Mouse (Mus musculus): ENCODE data around the gene Ugt1a1. TPM values are rescaled to one million over a fixed set of nuclear protein-coding genes. Genes with fewer than 3 reads are reported as not detected.

The Ugt1a1 gene
- polyA plus RNA-seq, 1 experiment from 2014 or later: not detected

DNA sequence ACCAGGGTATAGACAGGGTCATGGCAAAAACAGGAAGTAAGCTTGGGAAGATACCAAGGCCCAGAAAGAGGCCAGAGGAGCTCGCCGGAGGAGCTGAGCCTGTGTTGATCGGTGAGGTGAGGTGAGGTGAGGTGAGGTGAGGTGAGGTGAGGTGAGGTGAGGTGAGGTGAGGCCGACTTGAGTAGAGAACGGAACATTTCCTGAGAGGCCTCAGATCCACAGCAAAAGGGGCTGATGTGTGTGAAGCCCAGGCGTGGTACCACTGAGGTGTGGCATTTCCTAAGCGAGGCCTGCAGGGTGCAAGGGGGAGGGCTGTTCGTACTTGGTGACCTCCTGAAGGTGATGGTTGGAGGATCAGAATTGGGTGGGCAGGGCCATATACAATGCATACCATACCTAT, 41.3 kb downstream of the Ugt1a1 start:
- no peak overlapping the region for H3K27ac ChIP-seq (replicated peaks)
- WGBS: 66% methylated on average over 8 of the region's 8 CpGs
- no peaks in the 10 kb centered on the region for H3K36me3 ChIP-seq
- H3K4me1 ChIP-seq: no peaks in the 10 kb centered on the region
- ATAC-seq (ENCODE audit: extremely low read depth, insufficient number of reproducible peaks, low FRiP score, low TSS enrichment): no peak
- H3K4me2 ChIP-seq: no peak overlapping the region
- H3K9ac ChIP-seq: no peak overlapping the region
- H3K4me3 ChIP-seq: no peak overlapping the region
- peaks cover 93% of the 10 kb centered on the region for H3K9me3 ChIP-seq
- no peaks in the 10 kb centered on the region for H3K27me3 ChIP-seq (replicated peaks)

GRCm38 (mm10) chr1:88253540-88253939, 41.8 kb downstream of the Ugt1a1 start:
- no peak for ATAC-seq (ENCODE audit: extremely low read depth, insufficient number of reproducible peaks, low FRiP score, low TSS enrichment)
- Histone ChIP-seq H3K9ac (no peak overlapping the region), H3K27me3 (replicated peaks) (no peaks in the 10 kb centered on the region), H3K4me3 (no peak overlapping the region), H3K4me2 (no peak overlapping the region), H3K9me3 (peaks cover 89% of the 10 kb centered on the region), H3K4me1 (no peaks in the 10 kb centered on the region), H3K27ac (replicated peaks) (no peak overlapping the region), H3K36me3 (no peaks in the 10 kb centered on the region)
- WGBS: 59% methylated on average over 6 of the region's 6 CpGs

DNA sequence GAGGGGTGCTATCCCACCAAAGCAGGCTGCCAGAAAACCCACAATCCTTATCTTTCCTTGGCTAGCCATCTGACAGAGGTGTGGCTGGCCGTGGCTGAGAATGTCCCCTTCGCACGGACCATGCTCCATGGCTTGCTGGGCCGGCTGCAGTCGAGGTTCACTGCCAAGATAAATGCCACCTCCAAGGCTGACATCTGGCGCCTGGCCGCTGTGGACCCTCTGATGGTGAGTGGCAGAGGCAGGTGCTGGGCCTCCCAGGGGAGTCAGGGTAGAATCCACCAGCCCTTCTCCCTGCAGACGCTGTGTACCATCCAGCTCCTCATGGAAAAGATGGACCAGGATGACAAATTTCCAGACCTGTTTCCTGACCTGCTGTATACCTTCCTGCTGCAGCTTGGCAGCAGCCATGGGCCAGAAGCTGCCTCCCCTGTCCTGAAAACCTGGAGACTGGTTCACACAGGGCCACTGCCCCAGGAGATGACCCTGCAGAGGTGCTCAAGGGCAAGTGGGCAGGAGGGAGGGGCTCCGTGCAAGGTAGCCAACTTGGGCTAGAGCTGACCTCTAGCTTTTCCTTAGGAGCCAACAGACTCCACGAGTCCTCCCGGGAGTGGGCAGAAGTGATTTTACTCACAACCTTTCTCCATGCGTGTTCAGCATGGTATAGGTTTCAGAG, 43.2 kb downstream of the Ugt1a1 start:
- peaks cover 75% of the 10 kb centered on the region for H3K9me3 ChIP-seq
- 75% methylated on average over 12 of the region's 12 CpGs for WGBS

GRCm38 (mm10) chr1:88255466-88255857, 43.7 kb downstream of the Ugt1a1 start:
- Histone ChIP-seq H3K4me2 (no peak overlapping the region), H3K27ac (replicated peaks) (no peak overlapping the region), H3K36me3 (peaks cover 12% of the 10 kb centered on the region), H3K4me1 (peaks cover 17% of the 10 kb centered on the region), H3K9me3 (peaks cover 69% of the 10 kb centered on the region), H3K27me3 (replicated peaks) (no peaks in the 10 kb centered on the region), H3K4me3 (no peak overlapping the region), H3K9ac (no peak overlapping the region)
- ATAC-seq (ENCODE audit: extremely low read depth, insufficient number of reproducible peaks, low FRiP score, low TSS enrichment): no peak
- WGBS: 55% methylated on average over 2 of the region's 2 CpGs

More for the DNA sequence above, 43.2 kb downstream of the Ugt1a1 start:
- peaks cover 12% of the 10 kb centered on the region for H3K4me1 ChIP-seq
- no peak overlapping the region for H3K9ac ChIP-seq
- H3K36me3 ChIP-seq: peaks cover 7% of the 10 kb centered on the region
- no peak for ATAC-seq (ENCODE audit: extremely low read depth, insufficient number of reproducible peaks, low FRiP score, low TSS enrichment)
- H3K4me3 ChIP-seq: no peak overlapping the region
- H3K27me3 ChIP-seq (replicated peaks): no peaks in the 10 kb centered on the region
- no peak overlapping the region for H3K27ac ChIP-seq (replicated peaks)
- no peak overlapping the region for H3K4me2 ChIP-seq

DNA sequence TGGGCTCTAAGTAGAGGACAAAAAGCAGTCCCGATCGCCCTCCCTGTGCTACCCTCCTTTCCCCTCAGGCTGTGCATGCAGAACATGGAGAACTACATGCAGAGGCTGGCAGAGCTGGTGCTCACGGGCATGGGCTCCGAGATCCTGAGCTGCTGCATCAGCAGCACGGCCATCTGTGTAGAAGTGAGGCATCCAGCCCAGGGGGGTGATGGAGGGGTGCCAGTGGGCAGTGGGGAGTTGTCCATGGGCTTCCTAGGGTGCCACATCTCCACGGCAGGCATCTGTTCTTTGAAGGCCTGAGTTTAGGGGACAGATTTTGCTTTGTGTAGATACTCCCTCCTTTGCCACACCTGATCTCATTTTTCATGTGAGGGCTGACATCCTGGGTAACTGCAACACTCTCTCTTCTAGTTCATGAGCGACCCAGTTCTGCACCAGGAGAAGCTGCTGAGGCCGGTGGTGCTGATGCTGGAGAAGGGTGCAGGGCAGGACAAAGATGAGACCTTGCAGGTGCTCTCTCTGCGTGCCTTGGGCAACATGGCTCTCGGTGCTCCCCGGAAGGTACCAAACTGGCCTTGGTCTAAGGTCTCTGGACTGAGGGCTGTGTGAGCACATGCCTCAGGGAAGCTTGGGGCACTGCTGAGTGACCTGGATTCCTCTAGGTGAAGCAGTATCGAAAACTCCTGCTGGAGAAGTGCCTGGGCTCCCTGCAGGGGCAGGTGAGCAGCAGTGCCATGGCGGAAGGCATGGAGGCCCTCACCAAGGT, 44.4 kb downstream of the Ugt1a1 start:
- H3K27ac ChIP-seq (replicated peaks): no peak overlapping the region
- ATAC-seq (ENCODE audit: extremely low read depth, insufficient number of reproducible peaks, low FRiP score, low TSS enrichment): no peak
- no peak overlapping the region for H3K9ac ChIP-seq
- peaks cover 17% of the 10 kb centered on the region for H3K4me1 ChIP-seq
- H3K4me2 ChIP-seq: no peak overlapping the region
- peaks cover 19% of the 10 kb centered on the region for H3K36me3 ChIP-seq
- WGBS: 72% methylated on average over 13 of the region's 13 CpGs
- no peaks in the 10 kb centered on the region for H3K27me3 ChIP-seq (replicated peaks)
- peaks cover 62% of the 10 kb centered on the region for H3K9me3 ChIP-seq
- H3K4me3 ChIP-seq: no peak overlapping the region

GRCm38 (mm10) chr1:88256886-88257663, 45.3 kb downstream of the Ugt1a1 start:
- no peak overlapping the region for H3K27ac ChIP-seq (replicated peaks)
- no peak for ATAC-seq (ENCODE audit: extremely low read depth, insufficient number of reproducible peaks, low FRiP score, low TSS enrichment)
- H3K9me3 ChIP-seq: peaks cover 56% of the 10 kb centered on the region
- WGBS: 68% methylated on average over 10 of the region's 10 CpGs
- H3K4me2 ChIP-seq: no peak overlapping the region
- H3K36me3 ChIP-seq: peaks cover 28% of the 10 kb centered on the region
- H3K4me1 ChIP-seq: peaks cover 21% of the 10 kb centered on the region
- H3K4me3 ChIP-seq: no peak overlapping the region
- no peak overlapping the region for H3K9ac ChIP-seq
- no peaks in the 10 kb centered on the region for H3K27me3 ChIP-seq (replicated peaks)

DNA sequence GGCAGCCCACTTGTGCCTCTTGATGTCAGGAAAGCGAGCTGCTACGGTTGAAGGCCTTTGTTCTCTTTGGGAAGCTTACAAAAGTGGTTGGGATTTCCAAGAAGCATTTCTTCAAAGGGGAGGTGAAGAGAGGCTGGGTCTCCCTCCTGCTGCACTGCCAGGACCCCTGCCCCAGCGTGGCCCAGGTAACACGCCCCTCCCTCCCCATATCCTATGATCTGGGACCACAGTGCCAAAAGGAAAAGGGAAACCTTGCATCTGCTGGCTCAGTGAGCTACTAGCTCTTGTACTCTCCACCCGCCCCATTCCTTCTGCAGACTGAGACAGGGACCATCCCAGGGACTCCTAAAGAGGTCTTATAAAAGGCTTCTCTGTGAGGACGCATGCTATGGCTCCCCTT, 45.9 kb downstream of the Ugt1a1 start:
- no peak overlapping the region for H3K4me2 ChIP-seq
- peaks cover 34% of the 10 kb centered on the region for H3K36me3 ChIP-seq
- no peaks in the 10 kb centered on the region for H3K27me3 ChIP-seq (replicated peaks)
- H3K9me3 ChIP-seq: peaks cover 50% of the 10 kb centered on the region
- no peak overlapping the region for H3K4me3 ChIP-seq
- H3K4me1 ChIP-seq: peaks cover 27% of the 10 kb centered on the region
- ATAC-seq (ENCODE audit: extremely low read depth, insufficient number of reproducible peaks, low FRiP score, low TSS enrichment): no peak
- no peak overlapping the region for H3K9ac ChIP-seq
- H3K27ac ChIP-seq (replicated peaks): no peak overlapping the region
- 73% methylated on average over 6 of the region's 6 CpGs for WGBS

DNA sequence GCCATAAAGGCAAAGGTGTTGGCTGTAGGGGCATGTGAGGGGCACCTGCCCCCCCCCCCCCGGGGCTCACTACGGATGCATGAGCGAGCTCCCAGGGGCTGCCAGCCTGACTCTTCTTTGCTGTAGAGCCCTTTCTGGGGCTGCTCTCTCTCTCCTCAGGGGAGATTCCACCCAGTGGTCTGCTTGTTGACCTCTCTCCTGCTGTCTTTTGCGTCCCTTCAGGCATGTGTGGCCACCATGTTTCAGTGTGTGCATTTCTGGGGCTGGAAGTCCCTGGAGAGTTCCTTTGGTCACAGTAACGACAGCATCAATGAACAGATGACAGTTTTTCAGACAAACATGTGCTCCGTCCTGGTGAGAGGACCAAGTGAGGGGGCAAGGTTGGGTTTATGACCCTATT, 46.6 kb downstream of the Ugt1a1 start:
- Histone ChIP-seq H3K4me1 (peaks cover 30% of the 10 kb centered on the region), H3K9ac (no peak overlapping the region), H3K27ac (replicated peaks) (no peak overlapping the region), H3K4me3 (no peak overlapping the region), H3K4me2 (no peak overlapping the region), H3K27me3 (replicated peaks) (no peaks in the 10 kb centered on the region), H3K36me3 (peaks cover 41% of the 10 kb centered on the region), H3K9me3 (peaks cover 43% of the 10 kb centered on the region)
- WGBS: 64% methylated on average over 6 of the region's 6 CpGs
- ATAC-seq (ENCODE audit: extremely low read depth, insufficient number of reproducible peaks, low FRiP score, low TSS enrichment): no peak

- ATAC-seq (ENCODE audit: extremely low read depth, insufficient number of reproducible peaks, low FRiP score, low TSS enrichment): no peak
- H3K27me3 ChIP-seq (replicated peaks): no peaks in the 10 kb centered on the region
- H3K4me3 ChIP-seq: no peak overlapping the region
- H3K27ac ChIP-seq (replicated peaks): no peak overlapping the region; the same call in 1 of the 2 replicates
- 60% methylated on average over 8 of the region's 8 CpGs for WGBS
- peaks cover 48% of the 10 kb centered on the region for H3K36me3 ChIP-seq
- peaks cover 30% of the 10 kb centered on the region for H3K4me1 ChIP-seq
- H3K9ac ChIP-seq: peak overlapping the region; percentile 0; the same call in 1 of the 2 replicates
- peaks cover 36% of the 10 kb centered on the region for H3K9me3 ChIP-seq
- no peak overlapping the region for H3K4me2 ChIP-seq
These were observed 47.3 kb downstream of the Ugt1a1 start for GRCm38 (mm10) chr1:88258881-88259642.

- peaks cover 54% of the 10 kb centered on the region for H3K36me3 ChIP-seq
- no peak for ATAC-seq (ENCODE audit: extremely low read depth, insufficient number of reproducible peaks, low FRiP score, low TSS enrichment)
- H3K4me1 ChIP-seq: peaks cover 33% of the 10 kb centered on the region
- H3K9me3 ChIP-seq: peaks cover 31% of the 10 kb centered on the region
- no peaks in the 10 kb centered on the region for H3K27me3 ChIP-seq (replicated peaks)
- no peak overlapping the region for H3K4me3 ChIP-seq
- 70% methylated on average over 4 of the region's 4 CpGs for WGBS
- no peak overlapping the region; the same call in 1 of the 2 replicates for H3K27ac ChIP-seq (replicated peaks)
- H3K4me2 ChIP-seq: no peak overlapping the region
- peak overlapping the region; percentile 0; the same call in 1 of the 2 replicates for H3K9ac ChIP-seq
These were observed 47.9 kb downstream of the Ugt1a1 start for GRCm38 (mm10) chr1:88259643-88260024.

- Histone ChIP-seq H3K27ac (replicated peaks) (no peak overlapping the region), H3K36me3 (peaks cover 59% of the 10 kb centered on the region), H3K4me1 (peaks cover 37% of the 10 kb centered on the region), H3K4me2 (no peak overlapping the region), H3K9me3 (peaks cover 26% of the 10 kb centered on the region), H3K27me3 (replicated peaks) (no peaks in the 10 kb centered on the region), H3K4me3 (no peak overlapping the region), H3K9ac (no peak overlapping the region)
- WGBS: 69% methylated on average over 6 of the region's 6 CpGs
- no peak for ATAC-seq (ENCODE audit: extremely low read depth, insufficient number of reproducible peaks, low FRiP score, low TSS enrichment)
These were observed 48.4 kb downstream of the Ugt1a1 start for GRCm38 (mm10) chr1:88260114-88260513.
